Mouse (Mus musculus) limb, embryonic 11.5 days (tissue): ENCODE data around the gene Nedd8. TPM values are rescaled to one million over a fixed set of nuclear protein-coding genes. Genes with fewer than 3 reads are reported as not detected.

Source experiments
- ATAC-seq: fragments of 200-750 bp; cut with Nextera tagmentation; 2 replicates; pipeline ENCODE4 v1.8.0; 2017; ENCODE audit warnings: low read depth; ENCODE audit not compliant: insufficient number of reproducible peaks, low FRiP score, low TSS enrichment
- DNase-seq: peaks from one replicate; pipeline ENCODE4 v3.0.0-alpha.2; 2015; ENCODE audit warnings: low spot score
- H3K27ac ChIP-seq: fragments of 300-500 bp; sonication (generic); replicated peaks from 2 replicates; pipeline ENCODE4 v1.5.1; 2014; ENCODE audit warnings: low read depth, mild to moderate bottlenecking, low read length
- H3K27me3 ChIP-seq: fragments of 300-500 bp; sonication (generic); 2 replicates; pipeline ENCODE4 v1.6.1; 2014; ENCODE audit warnings: mild to moderate bottlenecking, low read length, mixed read lengths; ENCODE audit not compliant: control insufficient read depth, insufficient read depth
- H3K36me3 ChIP-seq: fragments of 300-500 bp; sonication (generic); 2 replicates; pipeline ENCODE4 v1.6.1; 2014; ENCODE audit warnings: mild to moderate bottlenecking, low read length, moderate library complexity, mixed read lengths; ENCODE audit not compliant: control insufficient read depth, insufficient read depth
- H3K4me1 ChIP-seq: fragments of 300-500 bp; sonication (generic); 2 replicates; pipeline ENCODE4 v1.6.1; 2014; ENCODE audit warnings: low read length, mixed read lengths; ENCODE audit not compliant: control insufficient read depth, insufficient read depth
- H3K4me2 ChIP-seq: fragments of 300-500 bp; sonication (generic); 2 replicates; pipeline ENCODE4 v1.6.1; 2014; ENCODE audit warnings: low read depth, mild to moderate bottlenecking, moderate library complexity; ENCODE audit not compliant: severe bottlenecking
- H3K4me3 ChIP-seq: fragments of 300-500 bp; sonication (generic); 2 replicates; pipeline ENCODE4 v1.5.1; 2014; ENCODE audit warnings: low read depth, low read length
- H3K9ac ChIP-seq: fragments of 300-500 bp; sonication (generic); 2 replicates; pipeline ENCODE4 v1.6.1; 2014; ENCODE audit warnings: mild to moderate bottlenecking, low read length
- H3K9me3 ChIP-seq: fragments of 300-500 bp; sonication (generic); 2 replicates; pipeline ENCODE4 v1.6.1; 2016; ENCODE audit warnings: low read length; ENCODE audit not compliant: control insufficient read depth
- WGBS: fragments of 180-500 bp; shearing (Covaris S2); extraction: QIAGEN DNeasy Blood & Tissue Kit; methylation state at CpG from one replicate; pipeline ENCODE4 v1.1.7; 2014; 5-methylcytosine and 5-hydroxymethylcytosine counted together
- polyA plus RNA-seq: library from polyadenylated mRNA; unstranded; fragments of >200 nt; fragmentation: Nextera tagmentation; extraction: Ambion mirVana; gene quantifications from 2 replicates; pipeline ENCODE4 v1.2.1, GENCODE M21; 2014

Gene Nedd8
- polyA plus RNA-seq, 1 experiment from 2014 or later: 660 TPM

DNA sequence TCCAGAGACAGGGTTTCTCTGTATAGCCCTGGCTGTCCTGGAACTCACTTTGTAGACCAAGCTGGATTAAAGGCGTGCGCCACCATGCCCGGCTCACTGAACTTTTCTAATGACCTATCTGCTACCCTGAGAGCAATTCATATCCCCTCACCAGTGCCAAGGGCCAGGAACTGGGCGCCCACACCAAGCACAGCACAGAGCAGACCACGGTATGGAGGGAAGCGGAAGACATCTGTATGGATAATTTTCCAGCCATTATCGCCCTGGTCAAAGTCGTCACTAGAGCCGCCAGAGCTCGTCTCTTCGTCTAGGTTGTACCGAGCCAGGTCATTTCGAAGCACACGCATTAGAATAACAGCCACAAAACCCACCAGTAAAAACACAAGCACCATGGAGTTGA, 31.1 kb downstream of the Nedd8 start:
- H3K4me2 ChIP-seq: no peak overlapping the region
- H3K9me3 ChIP-seq: no peaks in the 10 kb centered on the region
- ATAC-seq (no peak), DNase-seq (no peak)
- H3K4me1 ChIP-seq: peaks cover 10% of the 10 kb centered on the region; the same call in 1 of the 2 replicates
- H3K36me3 ChIP-seq: peaks cover 12% of the 10 kb centered on the region; the same call in 1 of the 2 replicates
- 96% methylated on average over 14 of the region's 14 CpGs for WGBS
- no peak overlapping the region for H3K9ac ChIP-seq
- H3K27me3 ChIP-seq: no peaks in the 10 kb centered on the region
- no peak overlapping the region for H3K4me3 ChIP-seq
- H3K27ac ChIP-seq: no peak overlapping the region

DNA sequence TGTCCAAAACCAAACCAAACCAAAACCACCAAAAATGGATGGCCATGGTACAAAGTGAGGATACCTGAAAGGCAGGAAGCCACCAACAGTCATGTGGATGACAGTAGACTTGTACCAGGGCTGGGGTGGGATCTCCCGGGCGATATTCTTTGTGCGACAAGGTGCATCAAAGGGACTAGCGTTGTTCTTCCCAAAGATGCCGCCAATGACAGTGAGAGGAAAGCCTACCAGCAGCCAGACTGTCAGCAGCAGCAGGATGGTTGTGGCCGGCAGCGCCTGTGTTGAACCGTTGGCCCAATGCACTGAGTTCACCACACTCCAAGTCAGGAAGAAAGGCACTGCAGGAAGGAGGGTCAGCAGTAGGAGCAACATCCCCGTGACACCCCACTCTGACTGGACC, 34.1 kb downstream of the Nedd8 start, which contains the start of gene Gm49378:
Gene Gm49378 (minus strand): TSS at position 101 of the 400 bp plus-strand sequence.
- ATAC-seq (no peak), DNase-seq (no peak)
- H3K9me3 ChIP-seq: no peaks in the 10 kb centered on the region
- H3K4me3 ChIP-seq: no peak within 1 kb of the TSS
- H3K4me1 ChIP-seq: peaks cover 8% of the 10 kb centered on the region
- 94% methylated on average over 9 of the region's 9 CpGs for WGBS
- H3K27me3 ChIP-seq: no peaks in the 10 kb centered on the region
- H3K27ac ChIP-seq: no peak within 1 kb of the TSS
- peaks cover 12% of the 10 kb centered on the region; the same call in 1 of the 2 replicates for H3K36me3 ChIP-seq
- no peak within 1 kb of the TSS for H3K9ac ChIP-seq
- H3K4me2 ChIP-seq: no peak within 1 kb of the TSS

DNA sequence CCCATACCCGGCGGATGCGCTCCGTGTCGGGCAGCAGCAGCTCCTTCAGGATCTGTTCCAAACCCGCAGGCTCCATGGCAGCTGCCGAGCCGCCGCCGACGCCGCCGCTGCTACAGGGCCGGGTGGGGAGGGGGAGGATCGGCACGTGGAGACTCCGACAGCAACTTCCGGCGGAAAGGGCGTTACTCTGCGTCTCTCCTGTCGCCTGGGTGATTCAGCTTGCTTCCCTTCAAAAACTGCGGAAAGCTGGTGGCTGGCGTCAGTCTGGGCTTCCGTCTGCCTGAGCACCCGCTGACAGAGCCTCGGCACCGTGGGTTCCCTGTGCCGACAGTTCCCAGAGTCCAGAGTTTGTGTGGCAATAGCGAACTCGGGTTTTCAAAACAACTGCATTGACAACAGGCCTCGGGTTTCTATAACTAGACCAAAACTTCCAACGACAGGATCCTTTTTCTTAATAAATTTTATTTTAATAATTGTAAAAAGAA, 36.4 kb downstream of the Nedd8 start, which contains the start of gene Ipo4:
Gene Ipo4 (minus strand): TSS at position 435 of the 485 bp plus-strand sequence.
- H3K36me3 ChIP-seq: peaks cover 21% of the 10 kb centered on the region
- DNase-seq (peak; percentile 91), ATAC-seq (peak; percentile 74)
- peaks cover 4% of the 10 kb centered on the region; the same call in 1 of the 2 replicates for H3K4me1 ChIP-seq
- H3K4me2 ChIP-seq: peak within 1 kb of the TSS; percentile 96
- no peak within 1 kb of the TSS for H3K27ac ChIP-seq
- H3K27me3 ChIP-seq: no peaks in the 10 kb centered on the region
- H3K9me3 ChIP-seq: no peaks in the 10 kb centered on the region
- peak within 1 kb of the TSS; percentile 75 for H3K9ac ChIP-seq
- 2% methylated on average over 33 of the region's 33 CpGs for WGBS
- H3K4me3 ChIP-seq: peak within 1 kb of the TSS; percentile 74

DNA sequence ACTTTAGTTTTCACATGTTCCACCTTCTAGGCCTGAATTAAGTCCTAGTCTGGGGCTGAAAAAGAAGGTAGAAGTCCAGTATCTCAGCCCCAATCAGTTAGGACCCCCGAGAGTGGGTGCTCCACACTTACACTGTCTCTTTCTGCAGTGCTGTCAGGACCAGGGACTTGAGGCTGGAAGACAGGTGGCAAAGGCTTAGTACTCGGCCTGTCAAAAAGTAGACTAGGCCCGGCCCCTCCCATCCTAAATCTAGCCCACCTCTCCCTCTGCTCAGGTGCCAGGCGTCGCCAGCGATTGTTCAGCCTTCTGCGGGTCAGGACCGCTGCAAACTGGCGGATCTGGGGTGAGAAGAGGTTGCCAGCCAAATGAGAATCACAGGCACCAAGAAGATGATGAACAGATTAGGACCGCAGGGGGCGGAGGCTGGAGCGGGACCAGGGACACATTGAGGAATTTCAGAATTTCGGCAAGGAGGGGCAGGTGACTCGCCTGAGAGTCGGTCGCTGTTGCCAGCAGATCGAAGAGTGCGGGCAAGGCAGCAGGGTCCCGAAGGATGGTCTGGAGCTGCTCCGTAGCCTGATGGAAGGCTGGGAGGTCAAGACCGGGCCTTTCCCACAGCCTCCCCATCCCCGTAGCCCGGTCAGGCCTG, 36.9 kb downstream of the Nedd8 start:
- ATAC-seq: peak; percentile 76
- DNase-seq: no peak
- Histone ChIP-seq H3K4me2 (peak overlapping the region; percentile 96), H3K4me3 (peak overlapping the region; percentile 74), H3K27me3 (no peaks in the 10 kb centered on the region), H3K9ac (peak overlapping the region; percentile 75), H3K27ac (no peak overlapping the region), H3K4me1 (peaks cover 4% of the 10 kb centered on the region; the same call in 1 of the 2 replicates), H3K9me3 (no peaks in the 10 kb centered on the region), H3K36me3 (peaks cover 24% of the 10 kb centered on the region)
- WGBS: 3% methylated on average over 23 of the region's 23 CpGs

DNA sequence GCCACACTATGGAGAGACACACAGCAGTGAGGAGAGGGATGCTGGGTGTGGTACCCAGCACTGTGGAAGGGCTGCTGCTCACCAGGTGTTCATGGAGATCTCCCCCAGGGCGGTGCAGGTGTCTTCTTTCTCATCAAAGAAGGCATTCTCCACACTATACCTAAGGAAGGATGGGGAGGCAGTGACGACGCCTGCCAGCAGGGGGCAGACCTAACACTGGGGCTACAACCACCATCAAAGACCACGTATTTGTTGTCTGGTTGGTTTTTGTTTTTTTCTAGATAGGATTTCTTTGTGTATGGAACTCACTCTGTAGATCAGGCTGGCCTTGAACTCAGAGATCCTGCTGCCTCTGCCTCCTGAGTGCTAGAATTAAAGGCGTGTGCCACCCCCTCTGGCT, 42.6 kb downstream of the Nedd8 start:
- Histone ChIP-seq H3K4me3 (no peak overlapping the region), H3K9me3 (no peaks in the 10 kb centered on the region), H3K9ac (no peak overlapping the region), H3K27me3 (no peaks in the 10 kb centered on the region), H3K4me1 (no peaks in the 10 kb centered on the region), H3K27ac (no peak overlapping the region), H3K4me2 (no peak overlapping the region), H3K36me3 (peaks cover 42% of the 10 kb centered on the region)
- DNase-seq: peak; percentile 42
- WGBS: 57% methylated on average over 5 of the region's 5 CpGs
- no peak for ATAC-seq

DNA sequence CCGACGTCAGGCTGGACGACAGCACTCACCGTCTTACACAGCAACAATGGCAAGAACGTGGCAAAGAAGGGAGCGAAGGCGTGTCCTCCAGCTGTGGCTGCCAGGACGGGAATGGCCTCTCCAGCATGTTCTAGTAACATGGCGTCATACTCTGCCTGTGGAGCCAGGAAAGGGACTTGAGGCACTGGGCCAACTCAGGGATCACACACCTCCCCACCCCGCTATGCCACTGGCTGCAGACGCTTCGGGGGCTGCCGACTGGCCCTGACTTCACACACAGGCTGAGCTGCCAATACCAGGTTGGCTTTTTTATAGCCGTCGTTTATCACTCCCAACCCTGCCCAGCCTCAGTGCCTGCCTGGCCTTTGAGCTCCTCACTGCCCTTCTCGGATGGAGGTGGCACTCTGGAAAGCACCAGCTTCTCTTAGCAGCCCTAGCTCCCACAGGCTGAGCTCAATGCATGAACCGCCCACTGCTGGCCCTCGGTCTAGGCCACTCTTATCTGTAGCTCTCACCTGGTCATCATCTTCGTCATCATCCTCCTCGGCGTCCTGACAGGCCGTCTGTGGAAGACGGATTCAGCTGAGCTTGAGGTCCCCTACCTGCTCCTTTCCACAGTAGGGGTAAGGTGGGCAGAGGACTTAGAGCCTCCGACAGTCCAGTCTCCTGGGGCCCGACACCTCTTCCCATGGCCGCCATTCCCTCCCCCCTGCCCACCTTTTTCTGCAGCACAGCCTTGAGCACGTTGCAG, 43.7 kb downstream of the Nedd8 start:
- WGBS: 78% methylated on average over 27 of the region's 27 CpGs
- Histone ChIP-seq H3K9ac (no peak overlapping the region), H3K27me3 (no peaks in the 10 kb centered on the region), H3K4me3 (no peak overlapping the region), H3K4me2 (no peak overlapping the region), H3K27ac (no peak overlapping the region), H3K9me3 (no peaks in the 10 kb centered on the region), H3K4me1 (no peaks in the 10 kb centered on the region), H3K36me3 (peaks cover 42% of the 10 kb centered on the region)
- no peak for DNase-seq
- ATAC-seq: no peak

DNA sequence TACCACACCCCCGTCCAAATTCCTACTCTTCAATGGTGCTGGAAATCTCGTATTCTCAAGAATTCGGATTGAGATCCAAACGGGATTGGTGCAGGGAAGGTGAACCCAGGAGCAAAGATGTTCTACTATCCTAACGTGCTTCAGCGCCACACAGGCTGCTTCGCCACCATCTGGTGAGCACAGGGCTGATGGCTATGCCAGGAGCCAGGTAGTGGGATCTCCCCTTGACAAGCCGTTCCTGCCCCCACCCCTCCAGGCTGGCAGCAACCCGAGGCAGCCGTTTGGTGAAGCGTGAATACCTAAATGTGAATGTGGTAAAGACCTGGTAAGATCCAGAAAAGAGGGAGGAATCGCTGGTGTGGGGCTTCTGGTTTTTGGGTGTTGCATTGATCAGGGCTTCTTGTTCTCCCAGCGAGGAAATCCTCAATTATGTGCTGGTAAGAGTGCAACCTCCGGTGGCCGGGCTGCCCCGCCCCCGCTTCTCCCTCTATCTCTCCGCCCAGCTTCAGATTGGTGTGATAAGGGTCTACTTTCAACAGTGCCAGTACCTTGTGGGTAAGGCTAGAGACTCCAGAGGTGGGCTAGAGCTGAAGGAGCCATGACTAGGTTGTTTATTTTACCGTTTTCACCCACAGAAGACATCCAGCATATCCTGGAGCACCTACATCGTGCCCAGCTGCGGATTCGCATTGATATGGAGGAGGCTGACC, 53.3 kb downstream of the Nedd8 start:
- Histone ChIP-seq H3K4me1 (no peaks in the 10 kb centered on the region), H3K4me3 (peak overlapping the region; percentile 14), H3K9ac (0 out of 2 replicates have a peak overlapping the region, but pooled peaks have one; percentile 1), H3K4me2 (peak overlapping the region; percentile 42), H3K27ac (no peak overlapping the region), H3K27me3 (no peaks in the 10 kb centered on the region), H3K9me3 (no peaks in the 10 kb centered on the region), H3K36me3 (no peaks in the 10 kb centered on the region)
- no peak for ATAC-seq
- DNase-seq: no peak
- WGBS: 41% methylated on average over 22 of the region's 22 CpGs

DNA sequence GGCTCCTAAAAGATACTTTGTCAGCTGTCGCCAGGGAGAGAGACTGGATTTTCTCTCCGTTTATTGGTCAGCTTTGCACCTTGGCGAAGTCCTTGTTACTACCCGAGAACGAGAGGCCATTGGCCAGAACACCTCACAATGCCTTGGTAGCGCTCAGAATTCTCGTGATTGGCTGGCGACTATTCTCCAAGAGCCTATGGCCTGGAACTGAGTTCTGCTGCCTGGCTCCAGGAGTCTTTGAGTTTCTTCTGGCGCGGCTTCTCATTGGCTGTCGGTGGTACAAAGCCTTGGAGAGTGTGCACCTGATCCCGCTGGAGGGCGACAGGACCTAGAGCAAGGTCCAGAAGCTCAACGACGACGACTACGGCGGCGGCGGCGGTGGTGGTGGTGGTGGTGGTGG, 54.1 kb downstream of the Nedd8 start, which contains the start of gene Rec8:
Gene Rec8 (plus strand): TSS at position 216 of the 400 bp plus-strand sequence.
- H3K4me2 ChIP-seq: peak within 1 kb of the TSS; percentile 42
- 0 out of 2 replicates have a peak within 1 kb of the TSS, but pooled peaks have one; percentile 1 for H3K9ac ChIP-seq
- H3K4me3 ChIP-seq: peak within 1 kb of the TSS; percentile 14
- H3K27ac ChIP-seq: no peak within 1 kb of the TSS
- no peaks in the 10 kb centered on the region for H3K36me3 ChIP-seq
- H3K4me1 ChIP-seq: no peaks in the 10 kb centered on the region
- DNase-seq: peak; percentile 70
- H3K27me3 ChIP-seq: no peaks in the 10 kb centered on the region
- ATAC-seq: peak; percentile 86
- no peaks in the 10 kb centered on the region for H3K9me3 ChIP-seq
- WGBS: 8% methylated on average over 21 of the region's 21 CpGs
